Mouse (Mus musculus): ENCODE data around the gene Zfr.

DNA sequence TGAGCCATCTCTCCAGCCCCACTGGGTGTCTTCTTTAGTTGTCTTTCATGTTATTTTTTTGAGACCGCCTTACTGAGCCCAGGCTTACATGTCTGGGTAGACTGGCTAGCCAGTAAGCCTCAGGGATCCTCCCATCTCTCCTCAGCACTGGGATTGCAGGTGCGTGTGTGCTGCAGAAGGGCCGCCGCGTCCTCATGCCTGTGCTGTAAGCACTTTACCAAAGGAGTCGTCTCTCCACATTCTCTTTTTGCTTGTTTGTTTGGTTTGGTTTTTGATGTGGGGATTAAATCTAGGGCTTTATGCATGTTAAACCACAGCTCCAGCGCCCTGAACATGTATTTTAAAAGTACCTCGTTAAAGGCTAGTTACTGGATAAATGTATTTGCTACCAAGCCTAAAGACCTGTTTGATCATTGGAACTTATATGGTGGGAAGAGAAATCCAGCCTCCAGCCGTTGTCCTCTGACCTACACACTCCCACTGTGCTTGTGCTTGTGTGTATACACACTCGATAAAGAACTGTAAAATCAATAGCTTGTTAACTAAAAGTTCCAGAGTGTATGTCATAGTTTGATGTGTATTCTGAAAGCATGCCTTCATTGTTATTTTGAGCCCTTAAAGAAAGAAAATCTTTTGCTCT is 112.1 kb downstream of the Zfr start:
- TF ChIP-seq POLR2A (IDR thresholded peaks at IDR 0.05; ENCODE audit: insufficient read length, low read depth): no peak
- no peak for TF ChIP-seq CEBPB (IDR thresholded peaks at IDR 0.05; ENCODE audit: insufficient read depth, poor library complexity, severe bottlenecking)
- no peak for TF ChIP-seq TCF3 (IDR thresholded peaks at IDR 0.05; ENCODE audit: insufficient read length, low read depth)
- no peak for TF ChIP-seq POLR2AphosphoS2 (IDR thresholded peaks at IDR 0.05; ENCODE audit: insufficient read length, low read depth)
- no peak for TF ChIP-seq USF1 (IDR thresholded peaks at IDR 0.05; ENCODE audit: low read depth)
- TF ChIP-seq MAX (IDR thresholded peaks at IDR 0.05; ENCODE audit: low read depth): no peak
- no peak for TF ChIP-seq E2F4 (IDR thresholded peaks at IDR 0.05; ENCODE audit: insufficient read depth)
- TF ChIP-seq TCF12 (IDR thresholded peaks at IDR 0.05; ENCODE audit: insufficient read depth, poor library complexity, severe bottlenecking): no peak
- TF ChIP-seq MYOD1 (IDR thresholded peaks at IDR 0.05; ENCODE audit: control insufficient read depth in 1 of 3, insufficient read length in 2 of 3, low read depth in 2 of 3): no peak
- no peak for TF ChIP-seq REST (IDR thresholded peaks at IDR 0.05; ENCODE audit: insufficient read depth, insufficient read length)
